Mouse (Mus musculus) megakaryocyte progenitor cell, adult 5-6 weeks (primary cell): Measurements from ENCODE around the gene Abca13. TPM values are rescaled to one million over a fixed set of nuclear protein-coding genes. Genes with fewer than 3 reads are reported as not detected.
"Not testable (repeated sequence)": the region's sequence is repeated elsewhere in the genome, so short reads cannot be mapped to it uniquely, and the experiment has no call there.

ENCODE experiments used
- ATAC-seq: replicated peaks from 2 replicates; pipeline ENCODE4 v1.8.0; 2016; ENCODE audit warnings: mild to moderate bottlenecking, moderate TSS enrichment, inconsistent platforms; ENCODE audit not compliant: poor library complexity
- total RNA-seq, 2 experiments: library from RNA; stranded (forward) in 1 of 2; stranded (reverse) in 1 of 2; fragments of 157-497, 149-512 nt in 1 of 2; fragments of 200-1000 nt in 1 of 2; gene quantifications; 2 replicates each; pipeline versions ENCODE4 v1.2.3 to v1.2.4; 2015 to 2017

Abca13 gene
- 17.4 and 23.5 TPM in 2 replicates for total RNA-seq (2015)
- 13.9 and 14.1 TPM in 2 replicates for total RNA-seq (2017)

DNA sequence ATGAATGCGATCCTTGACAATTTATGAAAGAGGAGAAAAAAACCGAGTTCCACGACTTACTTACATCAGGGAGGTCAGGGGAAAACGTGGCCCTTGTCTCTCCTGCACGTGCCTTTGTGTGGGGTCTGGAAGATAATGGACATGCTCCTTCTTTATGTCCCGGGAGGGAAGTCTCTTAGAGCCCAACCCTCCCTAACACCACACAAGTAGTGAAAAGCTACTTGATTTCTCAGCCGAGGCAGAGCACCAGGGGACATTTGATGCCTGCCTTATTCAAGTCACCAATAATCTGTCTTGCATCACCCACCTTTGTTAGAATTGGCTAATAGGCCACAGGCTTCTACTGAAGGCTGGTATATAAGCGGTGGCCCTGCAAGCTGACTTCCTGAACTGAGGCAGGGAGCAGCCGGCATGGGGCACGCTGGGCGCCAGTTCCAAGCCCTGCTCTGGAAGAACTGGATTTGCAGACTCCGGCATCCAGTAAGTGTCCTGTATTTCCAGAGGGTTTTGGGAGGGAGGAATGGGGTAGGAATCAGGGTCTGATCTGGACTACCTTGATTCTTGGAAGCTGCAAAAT lies at the start of gene Abca13:
Gene Abca13, plus strand, starts transcription at position 388 of the 577 bp plus-strand sequence.
- ATAC-seq: peak; percentile 72

DNA sequence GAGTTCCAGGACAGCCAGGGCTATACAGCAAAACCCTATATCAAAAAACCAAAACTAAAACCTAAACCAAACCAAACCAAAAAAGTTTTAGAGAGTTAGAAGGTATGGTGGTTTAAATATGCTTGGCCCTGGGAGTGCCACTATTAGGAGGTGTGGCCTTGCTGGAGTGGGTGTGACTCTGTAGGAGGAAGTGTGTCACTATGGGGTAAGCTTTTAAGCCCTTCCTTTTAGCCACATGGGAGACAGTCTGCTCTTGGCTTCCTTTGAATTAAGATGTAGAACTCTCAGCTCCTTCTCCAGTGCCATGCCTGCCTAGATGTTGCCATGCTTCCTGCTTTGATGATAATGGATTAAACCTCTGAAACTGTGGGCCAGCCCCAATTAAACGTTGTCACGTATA lies 46.6 kb upstream of the Abca13 start:
- peak; percentile 48; the same call in 1 of the 2 replicates for ATAC-seq

DNA sequence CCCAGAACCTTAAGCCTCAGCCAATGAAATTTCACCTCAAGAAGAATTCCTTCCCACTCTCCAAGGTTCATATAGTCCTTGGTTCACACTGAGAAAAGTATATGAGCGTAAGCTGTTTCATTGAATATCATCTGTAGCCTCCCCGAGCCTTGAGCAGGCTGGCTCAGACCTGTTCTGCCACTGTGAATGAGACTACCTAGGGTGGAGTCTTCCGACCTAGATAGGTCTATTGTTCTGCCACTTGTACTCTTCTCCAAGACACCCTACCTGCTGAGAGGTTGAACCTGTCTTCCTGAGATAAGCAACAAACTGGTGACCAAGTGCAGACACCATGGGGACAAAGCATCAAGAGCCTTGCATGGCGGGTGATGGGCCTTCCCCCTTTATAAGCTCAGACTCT lies 45.6 kb upstream of the Abca13 start:
- ATAC-seq: no peak

DNA sequence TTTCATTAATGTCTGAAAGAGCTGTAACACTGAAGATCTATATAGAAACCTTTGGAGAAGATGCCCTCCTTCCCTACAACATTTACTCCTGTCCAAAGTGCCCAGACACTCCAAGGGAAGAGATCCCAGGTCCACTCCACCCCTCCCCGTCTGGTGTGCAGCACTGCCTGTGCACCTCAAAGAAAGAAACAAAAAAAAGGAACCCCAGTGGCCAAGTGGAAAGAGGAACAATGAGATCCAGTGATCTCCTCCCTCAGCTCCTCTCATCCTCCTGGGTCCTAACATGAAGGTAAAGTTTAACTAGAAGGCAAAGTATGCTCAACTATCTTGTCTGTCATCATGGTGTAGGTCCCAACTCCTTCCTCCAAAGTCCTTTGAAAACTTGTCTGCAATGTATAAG lies 45.1 kb upstream of the Abca13 start:
- peak; percentile 71 for ATAC-seq

DNA sequence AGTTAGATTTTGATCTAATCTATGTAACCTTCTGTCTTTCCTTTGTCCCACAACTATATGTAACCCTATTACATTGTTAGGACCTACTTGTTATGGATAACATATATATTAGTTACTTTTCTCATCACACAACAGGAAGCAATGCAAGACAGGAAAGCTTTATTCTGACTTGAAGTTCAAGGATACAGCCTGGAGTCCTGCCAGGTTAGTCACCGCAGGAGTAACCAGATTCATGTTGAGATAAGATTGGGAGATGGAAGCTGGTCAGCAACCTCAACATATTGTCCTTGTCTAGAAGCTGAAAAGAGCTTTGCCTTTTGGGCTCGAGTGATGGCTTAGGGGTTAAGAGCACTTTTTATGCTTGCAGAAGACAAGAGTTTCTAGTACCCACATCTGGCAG lies 43.5 kb upstream of the Abca13 start:
- ATAC-seq: no peak

GRCm38 (mm10) chr11:9150403-9150802 lies 41.3 kb upstream of the Abca13 start:
- ATAC-seq: 0 out of 2 replicates have a peak, but pooled peaks have one; percentile 14

GRCm38 (mm10) chr11:9159953-9160352 lies 31.8 kb upstream of the Abca13 start:
- ATAC-seq: no peak

DNA sequence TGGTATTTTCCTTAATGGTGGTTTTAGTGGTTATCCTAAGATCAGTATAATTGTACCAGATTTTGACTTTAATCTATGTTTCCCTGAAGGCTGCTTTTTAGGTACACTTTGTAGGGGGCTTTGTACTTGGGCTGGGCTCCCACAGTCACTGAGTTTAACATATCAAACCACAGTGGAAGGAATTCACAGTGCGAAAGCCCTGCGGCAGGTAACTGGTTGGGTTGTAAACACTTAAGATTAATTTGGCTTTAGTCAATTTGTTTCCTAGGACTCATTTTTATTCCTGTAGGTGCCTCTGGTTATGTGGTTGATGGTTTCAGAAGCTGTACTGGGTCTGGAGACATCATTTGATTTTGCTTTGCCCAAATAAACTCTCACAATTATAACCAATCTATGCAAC lies 24.4 kb upstream of the Abca13 start:
- ATAC-seq: no peak

GRCm38 (mm10) chr11:9181477-9181876 lies 10.3 kb upstream of the Abca13 start:
- peak; percentile 96 for ATAC-seq

DNA sequence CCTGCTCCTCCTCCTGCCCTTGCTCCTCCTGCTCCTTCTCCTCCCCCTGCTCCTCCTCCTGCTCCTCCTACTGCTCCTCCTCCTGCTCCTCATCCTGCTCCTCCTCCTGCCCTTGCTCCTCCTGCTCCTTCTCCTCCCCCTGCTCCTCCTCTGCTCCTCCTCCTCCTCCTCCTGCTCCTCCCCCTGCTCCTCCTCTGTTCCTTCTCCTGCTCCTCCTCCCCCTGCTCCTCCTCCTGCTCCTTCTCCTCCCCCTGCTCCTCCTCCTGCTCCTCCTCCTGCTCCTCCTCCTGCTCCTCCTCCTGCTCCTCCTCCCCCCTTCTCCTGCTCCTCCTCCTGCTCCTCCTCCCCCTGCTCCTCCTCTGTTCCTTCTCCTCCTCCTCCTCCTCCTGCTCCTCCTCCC lies 2.3 kb upstream of the Abca13 start:
- not testable (repeated sequence) for ATAC-seq

DNA sequence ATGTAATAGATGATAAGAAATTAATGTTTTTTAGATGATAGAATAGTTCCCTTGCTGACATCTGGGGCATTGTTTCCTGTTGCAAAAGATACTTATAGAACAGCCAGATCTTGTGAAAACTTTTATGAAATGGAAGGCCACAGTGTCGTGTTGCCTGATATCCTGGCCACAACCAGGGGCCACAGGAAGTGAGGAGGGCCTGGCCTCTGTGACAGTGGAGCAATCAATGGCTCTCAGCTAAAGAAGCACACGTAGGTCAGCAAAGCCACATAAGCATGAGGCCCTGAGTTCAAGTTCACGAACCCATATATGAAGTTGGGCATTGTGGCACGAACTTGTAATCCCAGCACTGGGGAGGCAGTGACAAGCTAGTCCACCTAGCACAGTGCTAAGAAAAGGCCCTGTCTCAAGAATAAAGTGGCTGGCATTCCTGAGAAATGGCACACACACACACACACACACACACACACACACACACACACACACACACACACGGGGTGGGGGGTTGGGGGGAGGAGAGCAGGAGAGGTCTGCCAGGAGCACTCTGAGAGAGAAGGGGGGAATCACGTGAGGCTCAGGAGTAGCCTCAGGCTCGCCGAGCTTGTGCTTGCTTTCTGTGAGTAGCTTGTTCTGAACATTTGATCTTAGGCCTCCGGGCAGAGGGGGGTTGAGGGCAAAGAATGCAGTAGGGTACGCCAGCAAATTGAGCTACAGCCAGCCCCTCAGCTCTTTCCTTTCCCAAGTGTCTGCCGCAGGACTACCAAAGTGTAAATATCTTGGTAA lies 779 bp upstream of the Abca13 start:
- ATAC-seq: peak; percentile 88

DNA sequence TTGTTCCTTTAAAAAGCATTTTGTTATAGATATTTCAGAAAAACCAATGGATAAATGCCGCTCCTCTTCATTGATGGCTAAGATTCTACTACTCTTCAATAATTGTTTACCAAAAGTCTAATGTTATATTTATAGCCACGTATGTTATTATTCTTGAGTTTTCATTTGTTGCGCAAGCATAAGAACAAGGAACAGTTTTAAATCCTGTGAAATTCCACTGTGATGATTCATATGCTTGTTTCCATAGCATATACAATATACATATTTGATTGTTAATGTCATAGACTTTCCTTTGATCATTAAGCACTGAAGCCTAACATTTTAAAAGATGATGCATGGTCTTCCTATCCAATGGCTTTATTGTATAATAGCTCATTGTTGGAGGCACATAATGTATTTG lies 3.1 kb downstream of the Abca13 start:
- ATAC-seq: no peak

DNA sequence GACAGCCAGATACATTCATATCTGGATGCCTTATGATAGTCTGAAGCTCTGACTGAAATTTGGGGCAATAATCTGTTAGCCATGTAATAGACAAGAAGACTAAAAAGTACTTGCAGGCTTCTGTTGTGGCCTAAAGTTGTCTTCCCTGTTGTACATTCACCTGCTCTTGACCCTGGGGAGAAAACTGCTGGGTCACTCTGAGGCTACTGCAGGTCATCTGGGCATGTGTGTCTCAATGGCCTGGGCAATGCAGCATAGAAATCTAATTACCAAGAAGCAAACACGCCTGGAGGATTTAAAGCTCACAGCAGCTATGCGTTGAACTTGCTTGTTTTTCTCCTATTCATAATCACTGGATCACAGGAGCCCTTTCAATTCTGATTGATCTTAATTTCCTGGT lies 8.1 kb downstream of the Abca13 start:
- no peak for ATAC-seq

DNA sequence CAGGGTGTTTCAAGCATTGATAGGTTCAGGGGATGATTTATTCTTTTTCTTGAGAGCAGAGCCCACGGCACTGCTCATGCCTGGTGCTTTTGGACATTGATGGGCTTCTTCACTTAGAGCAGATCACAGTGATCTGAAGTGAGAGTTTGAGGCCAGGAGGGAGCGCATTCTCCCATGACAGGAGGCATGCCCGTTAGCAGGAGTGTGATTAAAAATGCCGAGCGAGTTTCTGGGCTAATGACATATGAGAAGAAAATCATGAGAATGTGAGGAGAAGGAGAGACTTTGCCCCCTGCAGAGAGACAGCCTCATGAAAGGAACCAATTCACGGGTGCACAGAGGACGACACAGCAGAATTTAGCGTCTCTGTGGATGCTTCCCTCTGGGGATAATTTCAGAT lies 19.0 kb downstream of the Abca13 start:
- ATAC-seq: no peak

DNA sequence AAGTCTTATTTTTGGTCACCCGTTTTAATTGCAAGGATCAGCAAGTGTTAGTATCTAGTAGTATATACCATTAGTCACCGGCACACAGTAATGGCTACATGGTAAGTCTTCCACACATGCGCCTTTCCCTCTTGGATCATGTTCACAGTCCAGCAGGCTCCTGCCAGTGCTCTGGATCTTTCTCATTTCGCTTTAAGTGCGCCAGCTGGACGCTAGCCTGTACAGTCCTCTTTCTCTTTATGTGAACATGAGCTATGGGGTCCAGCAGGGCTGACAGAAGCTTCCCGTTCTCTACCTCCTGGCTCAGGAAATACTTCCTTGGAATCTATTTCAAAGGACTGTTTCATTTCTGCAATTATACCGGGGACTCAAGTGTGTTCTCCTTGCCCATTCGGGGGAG lies 21.8 kb downstream of the Abca13 start:
- ATAC-seq: no peak

DNA sequence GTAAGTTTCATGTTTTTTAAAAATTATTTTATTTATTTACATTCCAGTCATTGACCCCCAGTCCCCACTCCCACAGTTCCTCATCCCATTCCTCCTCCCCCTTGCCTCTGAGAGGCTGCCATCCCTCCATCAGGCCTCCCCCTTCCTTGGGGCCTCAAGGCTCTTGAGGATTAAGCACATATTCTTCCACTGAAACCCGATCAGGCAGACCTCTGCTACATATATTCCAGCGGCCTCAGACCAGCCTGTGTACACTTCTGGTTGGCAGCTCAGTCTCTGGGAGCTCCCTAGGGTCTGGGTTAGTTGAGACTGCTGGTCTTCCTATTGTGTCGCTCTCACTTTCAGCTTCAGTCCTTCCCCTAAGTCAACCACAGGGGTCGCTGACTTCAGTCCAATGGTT lies 24.5 kb downstream of the Abca13 start:
- no peak for ATAC-seq

DNA sequence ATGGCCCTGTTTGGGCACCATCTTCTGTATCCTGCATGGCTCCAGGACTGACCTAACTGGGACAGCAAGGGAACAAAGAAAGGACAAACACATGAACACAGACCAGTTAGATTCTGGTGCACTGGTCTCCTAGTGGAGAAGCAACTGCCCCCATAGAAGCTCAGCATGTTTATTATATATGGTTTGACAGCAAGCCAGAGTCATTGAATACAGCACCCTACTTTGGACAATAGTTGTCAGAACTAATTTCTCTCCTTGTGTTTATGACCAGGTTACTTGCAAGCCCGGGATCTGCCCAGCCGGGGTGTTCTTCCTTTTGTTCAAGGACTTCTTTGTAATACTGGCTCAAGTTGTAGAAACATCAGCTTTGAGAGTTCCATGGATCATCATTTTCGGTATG lies 28.8 kb downstream of the Abca13 start:
- ATAC-seq: no peak

DNA sequence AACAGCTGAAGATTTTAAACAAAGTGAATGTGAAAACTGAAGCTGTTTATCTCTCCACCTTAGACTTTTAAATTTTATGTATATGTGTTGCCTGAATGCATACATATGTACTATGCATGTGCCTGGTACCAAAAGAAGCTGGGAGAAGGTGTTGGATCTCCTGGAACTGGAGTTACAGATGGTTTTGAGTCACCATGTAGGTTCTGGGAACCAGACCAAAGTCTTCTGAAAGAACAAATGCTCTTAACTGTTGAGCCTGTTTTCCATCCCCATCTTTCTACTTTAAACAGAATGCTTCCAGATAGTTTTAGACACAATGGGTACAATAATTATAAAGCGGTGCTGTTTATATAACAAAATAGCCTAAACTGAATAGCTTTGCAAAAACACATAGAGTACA lies 29.9 kb downstream of the Abca13 start:
- ATAC-seq: no peak

GRCm38 (mm10) chr11:9226399-9226798 lies 34.7 kb downstream of the Abca13 start:
- peak; percentile 88 for ATAC-seq

DNA sequence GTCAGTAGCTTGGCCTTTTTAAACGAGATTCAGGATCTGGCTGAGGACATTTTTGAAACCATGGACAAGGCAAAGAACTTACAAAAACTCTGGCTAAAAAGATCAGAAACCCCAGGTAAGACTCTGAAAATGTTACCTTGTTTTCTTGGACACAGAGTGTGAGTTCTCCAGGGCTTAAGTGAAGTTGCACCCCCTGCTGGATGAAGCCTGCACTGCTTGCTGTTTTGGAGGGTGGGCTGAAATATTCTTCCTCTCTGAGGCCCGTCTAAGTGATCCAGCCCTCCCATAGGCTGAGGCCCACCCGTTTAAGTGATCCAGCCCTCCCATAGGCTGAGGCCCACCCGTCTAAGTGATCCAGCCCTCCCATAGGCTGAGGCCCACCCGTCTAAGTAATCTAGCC lies 57.9 kb downstream of the Abca13 start:
- ATAC-seq: peak; percentile 71

GRCm38 (mm10) chr11:9263072-9263471 lies 71.3 kb downstream of the Abca13 start:
- ATAC-seq: not testable (repeated sequence)

DNA sequence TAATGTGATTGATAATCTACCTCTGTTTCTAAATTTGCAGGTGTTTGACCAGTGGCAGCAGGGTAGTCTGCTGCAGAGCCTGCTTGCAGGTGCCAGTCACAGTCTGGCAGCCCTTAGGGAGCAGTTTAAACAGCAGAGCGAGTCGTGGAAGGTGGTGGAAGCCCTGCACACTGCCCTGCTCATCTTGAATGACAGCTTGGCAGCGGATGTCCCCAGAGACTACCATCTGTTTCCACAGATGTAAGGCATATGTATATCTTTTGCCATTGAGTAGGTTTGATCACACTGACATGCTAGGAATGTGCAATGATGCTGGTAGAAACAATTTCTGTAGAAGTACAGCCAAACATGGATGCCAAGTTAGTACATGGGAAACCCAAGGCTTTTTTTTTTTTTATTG lies 77.3 kb downstream of the Abca13 start:
- no peak for ATAC-seq

GRCm38 (mm10) chr11:9285204-9285603 lies 93.5 kb downstream of the Abca13 start:
- ATAC-seq: peak; percentile 96
